Mouse (Mus musculus): ENCODE measurements at regions not wholly inside any gene's neighbourhood (a gene's known extent, or its start where the extent isn't known, plus 50 kb on each side); places are given as distances from the start of the nearest gene placed in this dataset.

DNA sequence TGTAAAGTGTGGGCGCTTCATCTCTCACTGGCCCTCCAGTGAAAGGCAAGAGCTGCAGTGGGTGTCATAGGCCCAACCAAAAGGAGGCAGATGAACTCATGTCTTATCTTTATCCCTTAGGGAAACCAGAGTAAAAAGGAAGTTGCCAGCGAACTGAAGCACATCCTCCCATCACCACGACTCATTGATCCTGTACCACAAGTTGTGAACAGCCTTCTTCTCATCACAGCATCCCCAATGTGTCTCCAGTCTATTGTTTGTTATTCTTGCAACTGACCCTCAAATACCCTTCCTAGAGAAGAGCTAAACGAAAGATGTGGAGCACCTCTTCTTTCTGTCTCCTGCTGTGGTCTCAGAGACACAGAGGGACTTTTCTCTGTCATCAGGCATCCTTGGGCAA, 570.5 kb upstream of the Cdh5 start:
- Histone ChIP-seq H3K4me1 (ENCODE audit: control insufficient read depth, insufficient read depth, low read length) (no peaks in the 10 kb centered on the region), H3K27me3 (ENCODE audit: control insufficient read depth, insufficient read depth, low read length) (no peaks in the 10 kb centered on the region), H3K36me3 (ENCODE audit: control insufficient read depth, insufficient read depth, low read length) (no peaks in the 10 kb centered on the region), H3K4me3 (ENCODE audit: control insufficient read depth, low read depth, low read length) (no peak overlapping the region), H3K27ac (ENCODE audit: control insufficient read depth, insufficient read depth, low read depth, low read length) (no peak overlapping the region)
- TF ChIP-seq POLR2A (IDR thresholded peaks at IDR 0.05; ENCODE audit: control insufficient read depth, low read depth, low read length) (no peak), CTCF (IDR thresholded peaks at IDR 0.05; ENCODE audit: control insufficient read depth, insufficient read depth, insufficient replicate concordance, low read depth, low read length) (no peak)

DNA sequence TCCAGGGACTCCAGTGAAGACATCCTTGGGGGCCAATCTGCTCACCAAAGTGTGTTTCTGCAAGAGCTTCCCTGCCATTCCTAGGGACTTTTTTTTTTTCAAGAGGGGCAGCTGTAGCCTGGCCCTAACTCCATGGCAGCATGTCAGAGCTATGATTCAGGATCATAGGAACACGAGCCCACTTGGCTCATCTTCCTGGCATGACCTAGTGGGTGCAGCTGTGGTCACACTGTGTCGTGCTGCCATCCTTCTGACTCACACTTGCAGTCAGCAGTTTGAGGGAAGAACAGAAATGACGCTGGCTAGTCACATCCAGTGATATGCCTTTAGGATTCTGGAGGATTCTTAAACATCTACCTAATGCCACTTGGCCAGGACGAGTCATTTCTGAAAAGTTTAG, 566.5 kb upstream of the Cdh5 start:
- H3K4me1 ChIP-seq (ENCODE audit: control insufficient read depth, insufficient read depth, low read length), result no peaks in the 10 kb centered on the region
- no peaks in the 10 kb centered on the region for H3K36me3 ChIP-seq (ENCODE audit: control insufficient read depth, insufficient read depth, low read length)

DNA sequence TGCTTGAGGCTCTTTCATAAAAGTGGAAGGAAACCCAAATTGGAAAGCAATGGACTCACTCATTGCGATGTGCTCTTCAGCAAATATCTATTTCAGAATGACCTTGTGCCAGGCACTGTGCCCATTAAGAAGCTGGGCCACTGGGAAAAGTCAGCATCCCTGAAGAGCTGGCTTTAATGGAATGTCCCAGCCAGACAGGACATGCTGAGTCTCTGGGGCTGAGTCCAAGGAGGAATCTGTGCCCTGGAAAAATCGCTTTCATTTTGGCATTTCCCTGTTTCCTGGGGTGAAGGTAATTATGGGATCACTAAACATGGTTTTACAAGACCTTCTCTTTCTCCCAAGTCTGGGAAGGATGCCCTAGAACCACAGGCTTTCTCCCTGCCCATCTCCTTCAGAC, 564.6 kb upstream of the Cdh5 start:
- Histone ChIP-seq H3K27me3 (ENCODE audit: control insufficient read depth, insufficient read depth, low read length) (no peaks in the 10 kb centered on the region), H3K27ac (ENCODE audit: control insufficient read depth, insufficient read depth, low read depth, low read length) (no peak overlapping the region), H3K4me3 (ENCODE audit: control insufficient read depth, low read depth, low read length) (no peak overlapping the region), H3K36me3 (ENCODE audit: control insufficient read depth, insufficient read depth, low read length) (no peaks in the 10 kb centered on the region), H3K4me1 (ENCODE audit: control insufficient read depth, insufficient read depth, low read length) (no peaks in the 10 kb centered on the region)
- TF ChIP-seq POLR2A (IDR thresholded peaks at IDR 0.05; ENCODE audit: control insufficient read depth, low read depth, low read length), result no peak
- TF ChIP-seq CTCF (IDR thresholded peaks at IDR 0.05; ENCODE audit: control insufficient read depth, insufficient read depth, insufficient replicate concordance, low read depth, low read length), result no peak

More for the DNA sequence above, 566.5 kb upstream of the Cdh5 start:
- no peak overlapping the region for H3K27ac ChIP-seq (ENCODE audit: control insufficient read depth, insufficient read depth, low read depth, low read length)
- no peaks in the 10 kb centered on the region for H3K27me3 ChIP-seq (ENCODE audit: control insufficient read depth, insufficient read depth, low read length)
- TF ChIP-seq CTCF (IDR thresholded peaks at IDR 0.05; ENCODE audit: control insufficient read depth, insufficient read depth, insufficient replicate concordance, low read depth, low read length) (no peak), POLR2A (IDR thresholded peaks at IDR 0.05; ENCODE audit: control insufficient read depth, low read depth, low read length) (no peak)
- H3K4me3 ChIP-seq (ENCODE audit: control insufficient read depth, low read depth, low read length), result no peak overlapping the region

GRCm38 (mm10) chr8:103541954-103542353, 559.5 kb upstream of the Cdh5 start:
- no peak overlapping the region for H3K4me3 ChIP-seq (ENCODE audit: control insufficient read depth, low read depth, low read length)
- H3K4me1 ChIP-seq (ENCODE audit: control insufficient read depth, insufficient read depth, low read length), result no peaks in the 10 kb centered on the region
- H3K36me3 ChIP-seq (ENCODE audit: control insufficient read depth, insufficient read depth, low read length), result no peaks in the 10 kb centered on the region
- TF ChIP-seq POLR2A (IDR thresholded peaks at IDR 0.05; ENCODE audit: control insufficient read depth, low read depth, low read length) (no peak), CTCF (IDR thresholded peaks at IDR 0.05; ENCODE audit: control insufficient read depth, insufficient read depth, insufficient replicate concordance, low read depth, low read length) (no peak)
- H3K27ac ChIP-seq (ENCODE audit: control insufficient read depth, insufficient read depth, low read depth, low read length), result no peak overlapping the region
- H3K27me3 ChIP-seq (ENCODE audit: control insufficient read depth, insufficient read depth, low read length), result no peaks in the 10 kb centered on the region

- Histone ChIP-seq H3K36me3 (ENCODE audit: control insufficient read depth, insufficient read depth, low read length) (no peaks in the 10 kb centered on the region), H3K4me3 (ENCODE audit: control insufficient read depth, low read depth, low read length) (no peak overlapping the region), H3K27ac (ENCODE audit: control insufficient read depth, insufficient read depth, low read depth, low read length) (no peak overlapping the region), H3K4me1 (ENCODE audit: control insufficient read depth, insufficient read depth, low read length) (no peaks in the 10 kb centered on the region), H3K27me3 (ENCODE audit: control insufficient read depth, insufficient read depth, low read length) (no peaks in the 10 kb centered on the region)
- no peak for TF ChIP-seq POLR2A (IDR thresholded peaks at IDR 0.05; ENCODE audit: control insufficient read depth, low read depth, low read length)
- no peak for TF ChIP-seq CTCF (IDR thresholded peaks at IDR 0.05; ENCODE audit: control insufficient read depth, insufficient read depth, insufficient replicate concordance, low read depth, low read length)
Observed at GRCm38 (mm10) chr8:103551916-103552535, 549.4 kb upstream of the Cdh5 start.

- H3K4me3 ChIP-seq (ENCODE audit: control insufficient read depth, low read depth, low read length), result no peak overlapping the region
- H3K27ac ChIP-seq (ENCODE audit: control insufficient read depth, insufficient read depth, low read depth, low read length), result no peak overlapping the region
- H3K27me3 ChIP-seq (ENCODE audit: control insufficient read depth, insufficient read depth, low read length), result no peaks in the 10 kb centered on the region
- H3K4me1 ChIP-seq (ENCODE audit: control insufficient read depth, insufficient read depth, low read length), result no peaks in the 10 kb centered on the region
- H3K36me3 ChIP-seq (ENCODE audit: control insufficient read depth, insufficient read depth, low read length), result no peaks in the 10 kb centered on the region
- TF ChIP-seq CTCF (IDR thresholded peaks at IDR 0.05; ENCODE audit: control insufficient read depth, insufficient read depth, insufficient replicate concordance, low read depth, low read length) (no peak), POLR2A (IDR thresholded peaks at IDR 0.05; ENCODE audit: control insufficient read depth, low read depth, low read length) (no peak)
Observed at GRCm38 (mm10) chr8:103561606-103562005, 539.8 kb upstream of the Cdh5 start.

GRCm38 (mm10) chr8:103570864-103571425, 530.5 kb upstream of the Cdh5 start:
- Histone ChIP-seq H3K27ac (ENCODE audit: control insufficient read depth, insufficient read depth, low read depth, low read length) (no peak overlapping the region), H3K36me3 (ENCODE audit: control insufficient read depth, insufficient read depth, low read length) (no peaks in the 10 kb centered on the region), H3K27me3 (ENCODE audit: control insufficient read depth, insufficient read depth, low read length) (no peaks in the 10 kb centered on the region), H3K4me1 (ENCODE audit: control insufficient read depth, insufficient read depth, low read length) (no peaks in the 10 kb centered on the region), H3K4me3 (ENCODE audit: control insufficient read depth, low read depth, low read length) (no peak overlapping the region)
- no peak for TF ChIP-seq CTCF (IDR thresholded peaks at IDR 0.05; ENCODE audit: control insufficient read depth, insufficient read depth, insufficient replicate concordance, low read depth, low read length)
- no peak for TF ChIP-seq POLR2A (IDR thresholded peaks at IDR 0.05; ENCODE audit: control insufficient read depth, low read depth, low read length)

Data from testis, adult 2 months (tissue).